Mouse (Mus musculus): ENCODE results near the gene Ube2e2.
A peak's percentile ranks its signal among the peaks of the same experiment; 100 is the strongest.
"Not testable (repeated sequence)": the region's sequence is repeated elsewhere in the genome, so short reads cannot be mapped to it uniquely, and the experiment has no call there.

Ube2e2 gene

DNA sequence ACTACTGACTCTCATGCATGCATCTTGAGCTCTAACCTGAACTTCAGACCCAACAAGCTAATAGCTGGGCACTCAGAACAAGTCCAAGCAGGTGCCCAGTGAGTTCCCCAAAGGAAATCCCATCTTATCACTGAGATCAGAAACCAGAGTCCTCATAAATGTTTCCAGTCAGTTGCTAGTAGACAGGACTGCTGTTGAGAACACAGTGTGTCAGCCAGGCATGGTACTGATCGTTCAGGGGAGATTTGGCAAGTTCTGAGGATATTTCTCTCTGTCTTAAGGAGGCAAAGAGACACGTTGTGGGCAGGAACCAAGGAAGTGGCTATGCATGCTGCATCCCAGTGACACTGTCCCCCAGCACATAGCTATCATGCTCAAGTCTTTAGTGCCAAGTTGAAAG is 275.5 kb downstream of the Ube2e2 start:
- no peak for DNase-seq

DNA sequence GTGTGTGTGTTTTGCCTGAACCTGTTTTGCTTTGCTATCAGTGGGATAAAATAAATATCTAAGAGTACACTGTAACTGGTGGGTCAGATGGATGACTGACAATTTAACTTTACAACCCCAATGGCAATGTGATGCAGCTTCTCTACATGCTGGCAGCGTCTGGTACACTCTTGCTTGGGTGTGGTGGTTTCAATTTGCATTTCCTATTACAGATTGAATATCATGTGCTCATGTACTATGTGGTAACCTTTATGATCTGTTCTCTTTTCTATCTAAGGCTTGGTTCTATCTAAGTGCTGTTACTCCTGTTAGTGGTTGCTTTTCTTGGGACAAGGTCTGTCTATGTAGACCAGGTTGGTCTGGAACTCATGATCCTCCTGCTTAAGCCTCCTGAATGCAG is 292.1 kb downstream of the Ube2e2 start:
- no peak for DNase-seq

DNA sequence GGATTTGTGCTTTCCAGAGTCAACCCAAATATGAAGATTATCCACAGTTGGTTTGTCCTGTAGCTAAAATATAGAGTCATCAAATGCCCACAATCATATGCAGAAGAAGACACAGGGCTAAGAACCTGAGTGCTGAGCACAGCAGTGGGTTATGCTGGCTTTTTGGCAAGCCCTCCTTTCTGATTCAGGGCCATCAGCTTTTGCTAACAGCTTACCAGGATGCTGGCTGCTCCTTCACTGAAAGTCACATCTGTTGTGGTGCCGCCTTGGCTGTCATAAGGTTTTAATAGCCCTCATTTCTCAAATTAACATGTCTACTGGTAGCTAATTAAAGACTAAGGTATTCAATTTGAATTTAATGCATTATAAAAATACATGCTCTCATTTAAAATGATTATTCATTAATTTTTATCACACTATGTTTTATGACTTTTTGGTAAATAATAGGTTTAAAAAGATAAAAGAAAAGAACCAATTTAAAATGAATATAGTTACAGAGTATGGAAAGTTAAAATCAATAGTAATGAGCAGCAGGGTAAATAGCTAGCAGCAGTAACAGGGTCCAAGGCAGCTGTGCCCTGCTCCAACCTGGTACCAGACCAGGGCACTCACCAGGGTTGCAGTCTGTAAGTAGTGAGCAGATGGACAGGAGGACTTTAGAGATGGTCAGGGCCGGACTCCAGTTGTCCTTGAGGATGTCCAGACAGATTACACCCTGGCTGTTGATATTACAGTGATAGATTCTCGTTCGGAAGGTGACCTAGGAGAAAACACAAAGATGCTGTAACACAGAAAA is 307.6 kb downstream of the Ube2e2 start:
- no peak for DNase-seq

DNA sequence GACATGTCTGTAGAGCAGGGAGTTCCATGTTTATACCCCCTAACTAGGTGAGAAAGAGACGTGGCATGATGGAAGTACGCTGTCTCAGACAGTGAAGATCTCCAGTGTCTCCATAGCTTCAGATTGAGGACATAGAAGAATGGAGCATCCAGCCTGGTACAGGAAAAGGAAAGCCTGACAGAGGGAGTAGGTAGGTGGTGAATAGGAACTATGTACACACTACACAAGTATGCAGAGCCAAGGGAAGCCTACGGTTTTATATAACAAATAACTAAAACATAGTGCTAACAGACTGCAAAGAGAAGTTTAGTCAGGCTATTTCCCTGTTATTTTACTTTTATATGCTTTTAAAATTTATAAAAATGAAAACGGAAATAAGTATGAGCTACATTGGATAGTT is 312.3 kb downstream of the Ube2e2 start:
- DNase-seq = no peak

DNA sequence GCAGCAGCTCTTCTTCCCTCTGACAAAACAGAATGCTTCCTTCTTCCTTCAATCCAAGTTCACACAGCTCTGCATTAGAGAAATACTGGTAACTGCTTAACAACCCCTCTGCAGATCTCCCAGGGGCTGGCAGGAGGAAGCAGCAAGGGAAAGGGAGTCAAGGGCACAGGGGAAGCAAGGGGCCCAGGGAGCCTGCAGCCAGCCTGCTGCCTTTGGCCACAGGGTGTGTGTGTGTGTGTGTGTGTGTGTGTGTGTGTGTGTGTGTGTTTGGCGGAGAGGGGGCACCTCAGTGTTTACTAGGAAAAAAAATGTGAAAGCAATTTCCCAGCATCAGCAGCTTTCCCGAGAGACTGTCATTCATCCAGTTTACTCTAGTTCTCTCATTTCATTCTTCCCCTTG is 319.3 kb downstream of the Ube2e2 start:
- DNase-seq = no peak

DNA sequence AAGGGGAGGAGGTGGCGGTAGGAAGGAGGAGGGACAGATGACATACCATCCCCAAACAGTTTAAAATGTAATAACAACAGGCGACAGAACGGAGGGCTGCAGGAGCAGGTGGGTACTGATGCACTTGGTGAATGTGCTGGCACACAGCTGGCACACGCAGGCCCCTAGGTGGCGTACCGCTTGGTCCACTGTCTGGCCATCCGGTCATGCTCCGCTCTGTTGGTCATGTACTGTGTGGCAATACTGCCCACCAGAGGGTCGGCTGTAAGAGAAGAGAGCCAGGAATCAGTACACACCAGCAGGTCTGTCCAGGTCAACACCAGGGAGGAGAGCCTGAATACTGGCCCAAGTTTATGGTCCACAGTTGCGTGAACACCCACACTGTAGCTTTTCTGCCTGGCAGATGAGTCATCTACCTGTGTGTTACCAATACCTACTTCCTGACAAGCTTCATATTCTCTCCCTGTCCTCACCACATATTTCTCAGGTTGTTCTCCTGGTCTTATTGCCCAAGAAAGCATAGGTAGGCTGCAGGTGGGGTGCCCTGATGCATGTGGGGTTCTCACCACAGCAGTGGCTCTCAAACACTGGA is 319.8 kb downstream of the Ube2e2 start:
- DNase-seq = peak; percentile 20

DNA sequence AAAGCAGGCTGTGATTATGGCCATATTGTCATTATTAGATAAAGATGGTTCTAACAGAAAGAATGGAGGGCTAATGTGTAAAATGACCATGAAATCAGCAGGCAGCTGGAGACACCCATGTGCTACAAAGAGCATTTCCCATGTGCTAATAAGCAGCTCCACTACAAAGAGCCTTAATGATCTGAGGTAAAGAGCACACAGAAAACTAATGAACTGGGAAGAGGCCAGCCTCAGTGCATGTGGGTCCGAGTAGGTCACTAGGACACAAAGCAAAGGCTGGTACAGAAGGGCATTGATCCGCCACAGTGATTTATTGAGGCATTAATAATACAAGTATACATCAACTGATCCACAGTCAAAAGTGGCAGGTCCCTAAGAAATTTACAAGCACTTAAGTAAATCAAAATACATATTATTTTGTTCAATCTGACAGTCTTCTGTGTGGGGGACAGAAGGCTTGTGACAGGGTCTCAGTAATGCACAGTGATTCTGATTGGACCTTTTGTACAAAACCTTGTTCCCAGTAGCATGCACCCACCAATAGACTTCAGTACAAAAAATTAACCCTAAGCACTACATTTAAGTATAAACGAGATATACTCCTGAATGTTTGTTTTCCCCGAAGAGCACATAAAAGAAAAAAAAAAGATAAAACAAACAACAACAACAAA is 320.6 kb downstream of the Ube2e2 start:
- peak; percentile 29 for DNase-seq

DNA sequence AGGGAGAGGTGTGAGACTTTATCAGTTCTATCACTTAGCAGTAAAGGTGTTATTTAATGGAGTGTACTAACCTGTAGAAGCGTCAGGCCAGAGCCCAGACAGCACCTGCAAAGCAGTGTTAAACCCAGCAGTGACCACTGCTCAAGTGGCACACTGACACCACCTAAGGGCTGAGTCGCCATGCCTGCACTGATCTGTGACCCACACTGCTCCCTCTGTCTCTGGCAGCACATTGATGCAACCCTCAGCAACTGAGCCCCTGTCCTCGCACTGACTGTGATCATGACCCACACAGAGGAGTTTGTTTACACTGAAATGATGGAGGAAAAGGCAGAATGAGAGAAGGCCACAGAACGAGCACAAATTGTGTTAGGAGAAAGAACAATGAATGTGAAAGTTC is 321.2 kb downstream of the Ube2e2 start:
- DNase-seq = peak; percentile 17

DNA sequence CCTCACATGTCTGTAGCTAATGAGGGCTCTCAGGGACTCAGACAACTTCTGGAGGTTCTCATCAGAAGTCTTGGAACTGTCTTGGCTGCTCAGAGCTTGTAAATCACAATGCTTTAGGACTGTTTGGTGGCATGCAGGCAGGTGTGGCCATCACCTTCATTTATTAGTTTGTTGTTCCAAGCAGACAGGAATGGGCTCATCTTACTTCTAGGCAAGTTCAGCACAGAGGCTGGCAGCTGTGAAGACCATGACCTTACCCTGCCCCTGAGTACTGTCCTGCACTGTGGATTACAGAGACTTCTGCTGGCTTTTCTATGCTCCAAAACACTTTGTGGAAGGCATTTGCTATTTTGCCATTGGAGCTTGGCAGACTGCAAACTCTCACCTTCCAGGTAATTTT is 324.5 kb downstream of the Ube2e2 start:
- DNase-seq = no peak

DNA sequence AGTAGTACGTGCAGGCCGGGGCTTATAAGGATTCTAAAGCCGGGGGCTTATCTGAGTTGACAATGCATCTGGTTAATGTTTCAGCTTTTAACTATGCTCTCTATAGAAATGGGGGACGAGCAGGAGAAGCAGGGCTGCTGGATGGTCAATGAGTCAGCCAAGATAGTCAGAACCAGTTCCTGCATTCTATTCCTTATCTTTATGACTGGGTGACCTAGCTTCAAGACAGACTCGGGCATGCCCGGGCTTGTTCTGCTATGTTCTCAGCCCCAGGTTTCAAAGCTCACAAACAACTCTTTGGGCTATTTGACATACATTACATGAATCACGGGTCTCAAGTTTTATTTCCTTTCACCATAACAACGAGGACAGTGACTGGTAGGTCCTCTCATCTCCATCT is 329.1 kb downstream of the Ube2e2 start:
- not testable (repeated sequence) for DNase-seq

DNA sequence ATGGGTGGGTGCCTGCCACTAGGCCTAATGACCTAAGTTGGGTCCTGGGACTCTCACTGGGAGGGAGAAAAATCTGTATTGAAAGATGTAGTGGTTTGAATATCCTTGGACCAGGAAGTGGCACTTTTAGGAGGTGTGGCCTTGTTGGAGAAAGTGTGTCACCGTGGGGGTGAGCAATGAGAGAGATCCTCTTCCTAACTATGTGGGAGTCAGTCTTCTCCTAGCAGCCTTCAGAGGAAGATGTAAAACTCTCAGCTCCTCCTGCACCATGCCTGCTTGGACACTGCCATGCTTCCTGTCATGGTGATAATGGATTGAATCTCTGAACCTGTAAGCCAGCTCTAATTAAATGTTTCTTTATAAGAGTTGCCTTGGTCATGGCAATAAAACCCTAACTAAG is 338.8 kb downstream of the Ube2e2 start:
- DNase-seq = no peak

DNA sequence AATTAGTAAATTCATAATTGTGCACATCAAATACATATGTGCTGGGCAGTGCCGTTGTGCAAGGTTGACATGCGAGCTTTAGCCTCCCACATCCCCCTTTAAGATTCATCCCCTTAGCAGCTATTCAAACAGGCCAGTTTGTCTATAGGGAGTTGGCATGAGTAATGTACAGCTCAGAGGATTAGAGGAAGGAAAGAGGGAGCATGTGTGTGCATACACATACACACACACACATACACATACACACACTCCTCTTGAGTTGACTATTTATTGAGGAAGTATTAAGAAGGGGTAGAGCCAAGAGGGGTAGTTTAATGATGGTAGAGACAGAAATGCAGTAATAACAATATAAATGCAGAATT is 339.5 kb downstream of the Ube2e2 start:
- no peak for DNase-seq

DNA sequence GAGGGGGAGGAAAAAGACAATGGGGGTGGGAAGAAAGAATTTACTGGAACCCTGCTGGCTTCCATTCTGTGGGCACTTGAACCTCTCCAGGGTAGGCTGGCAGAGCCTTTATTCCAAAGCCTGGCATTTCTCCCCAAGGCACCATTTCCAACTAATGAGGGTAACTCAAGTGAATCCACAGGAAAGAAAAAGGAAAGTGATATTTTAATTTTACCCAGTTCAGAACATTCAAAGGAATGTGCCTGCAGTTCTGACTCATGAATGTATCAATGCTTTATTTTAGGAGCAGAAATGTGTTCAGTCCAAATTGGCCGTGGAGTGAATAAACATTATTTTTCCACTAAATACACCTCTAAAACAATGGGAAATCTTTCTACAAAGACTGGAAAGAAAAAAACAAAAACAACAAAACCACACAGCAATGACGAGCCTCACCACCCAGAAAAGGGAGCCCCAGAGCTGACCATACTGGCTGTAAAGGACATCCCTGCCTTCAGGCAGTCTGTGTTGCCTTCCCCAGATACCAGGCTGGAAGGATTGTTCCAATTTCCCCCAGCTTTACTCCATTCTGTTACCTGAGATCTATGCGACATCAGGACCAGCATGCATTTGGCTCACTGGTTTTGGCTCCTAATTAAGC is 340.0 kb downstream of the Ube2e2 start:
- no peak for DNase-seq

DNA sequence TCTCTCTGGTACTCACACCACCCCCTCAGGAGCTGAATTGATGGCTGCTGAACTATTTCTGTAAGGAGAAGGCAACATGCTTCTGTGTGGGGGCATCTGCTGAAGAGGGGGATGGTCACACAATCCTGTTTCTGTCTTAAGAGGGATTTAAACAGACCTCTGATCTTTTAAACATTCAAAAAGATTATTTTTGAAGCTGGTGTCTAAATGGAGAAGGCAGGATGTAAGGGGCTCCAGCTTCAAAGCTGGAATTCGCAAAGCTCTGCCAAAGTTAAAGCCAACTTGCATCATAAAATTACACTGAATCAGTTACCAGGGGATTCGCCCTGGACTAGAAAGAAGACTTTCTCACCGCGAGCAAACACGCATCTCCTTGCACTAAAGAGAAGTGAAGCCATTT is 346.5 kb downstream of the Ube2e2 start:
- DNase-seq = no peak

DNA sequence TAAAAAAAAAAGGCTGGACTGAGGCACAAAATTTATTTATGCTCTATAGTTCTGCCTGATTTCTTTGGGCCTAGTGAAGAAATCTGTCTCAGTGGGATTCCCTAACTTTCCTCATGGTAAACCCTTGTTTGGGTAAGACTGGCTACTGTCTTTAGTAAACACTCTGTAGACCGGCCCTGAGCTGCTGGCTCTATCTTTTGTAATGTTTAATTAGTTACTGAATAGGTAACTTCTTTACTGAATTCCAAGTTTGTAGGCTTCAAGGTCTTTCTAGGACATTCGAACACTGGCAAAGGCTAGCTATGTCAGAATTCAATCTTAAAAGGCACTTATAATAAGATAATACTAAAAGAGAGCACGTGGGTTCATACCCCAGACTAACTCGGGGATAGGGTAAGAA is 355.0 kb downstream of the Ube2e2 start:
- not testable (repeated sequence) for DNase-seq

DNA sequence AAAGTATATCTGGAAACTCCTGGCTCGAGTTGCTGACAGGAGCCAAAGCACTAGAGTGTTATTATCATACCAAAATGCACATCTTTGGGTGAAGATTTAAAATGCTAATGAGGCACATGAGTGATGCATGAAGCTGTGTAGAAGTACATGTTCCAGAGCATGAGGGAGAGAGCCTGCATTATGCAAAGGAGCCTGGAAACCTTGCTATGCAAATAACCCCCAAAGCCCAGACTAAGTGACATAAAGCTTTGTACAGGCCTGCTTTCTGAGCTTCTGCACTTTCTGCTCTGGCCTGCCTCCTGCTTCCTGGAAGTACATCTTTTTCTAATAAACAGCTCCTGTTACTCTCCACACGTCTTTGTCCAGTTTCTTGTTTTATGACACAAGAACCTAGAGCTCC is 363.2 kb downstream of the Ube2e2 start:
- no peak for DNase-seq

DNA sequence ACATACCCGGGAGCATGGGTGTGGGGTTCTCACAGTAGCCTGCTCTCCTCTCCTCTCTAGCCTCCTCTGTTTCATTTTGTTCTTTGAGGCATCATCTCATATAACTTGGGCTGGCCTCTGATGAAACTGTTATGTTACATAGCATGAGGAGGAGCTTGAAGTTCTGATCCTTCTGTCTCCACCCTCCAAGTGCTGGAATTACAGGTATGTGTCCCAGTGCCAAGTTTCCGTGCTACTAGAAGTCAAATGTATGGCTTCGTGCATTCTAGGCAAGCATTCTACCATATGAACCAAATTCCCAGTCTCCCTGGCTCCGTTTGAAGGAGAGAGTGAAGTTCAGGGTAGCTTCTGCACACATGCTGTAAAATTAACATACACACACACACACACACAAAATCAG is 363.6 kb downstream of the Ube2e2 start:
- DNase-seq = no peak

Measured in embryo, embryonic 11 days (tissue).